Mouse (Mus musculus) liver, postnatal 0 days (tissue): Measurements from ENCODE around the gene Moap1. TPM values are rescaled to one million over a fixed set of nuclear protein-coding genes. Genes with fewer than 3 reads are reported as not detected.

ENCODE experiments used
- ATAC-seq: fragments of 200-750 bp; cut with Nextera tagmentation; 2 replicates; pipeline ENCODE4 v1.8.0; 2017; ENCODE audit warnings: mild to moderate bottlenecking, moderate library complexity
- DNase-seq: peaks from one replicate; pipeline ENCODE4 v3.0.0-alpha.2; 2016
- H3K27ac ChIP-seq: fragments of 300-500 bp; sonication (generic); 2 replicates; pipeline ENCODE4 v1.5.1; 2014; ENCODE audit warnings: antibody characterized with exemption, moderate library complexity, mild to moderate bottlenecking, low read depth
- H3K27me3 ChIP-seq: fragments of 300-500 bp; sonication (generic); 2 replicates; pipeline ENCODE4 v1.6.1; 2014; ENCODE audit warnings: low read length, control low read depth, mixed read lengths; ENCODE audit not compliant: insufficient read depth
- H3K36me3 ChIP-seq: fragments of 300-500 bp; sonication (generic); replicated peaks from 2 replicates; pipeline ENCODE4 v1.6.1; 2014; ENCODE audit warnings: mild to moderate bottlenecking, control low read depth, low read length, moderate library complexity, mixed read lengths; ENCODE audit not compliant: insufficient read depth
- H3K4me1 ChIP-seq: fragments of 300-500 bp; sonication (generic); 2 replicates; pipeline ENCODE4 v1.6.1; 2014; ENCODE audit warnings: antibody characterized with exemption, mild to moderate bottlenecking, control low read depth; ENCODE audit not compliant: insufficient read depth
- H3K4me2 ChIP-seq: fragments of 300-500 bp; sonication (generic); 2 replicates; pipeline ENCODE4 v1.6.1; 2014; ENCODE audit warnings: low read depth, mild to moderate bottlenecking, low read length, moderate library complexity, mixed read lengths
- H3K4me3 ChIP-seq: fragments of 300-500 bp; sonication (generic); 2 replicates; pipeline ENCODE4 v1.5.1; 2014; ENCODE audit warnings: low read depth, low read length
- H3K9ac ChIP-seq: fragments of 300-500 bp; sonication (generic); replicated peaks from 2 replicates; pipeline ENCODE4 v1.6.1; 2014; ENCODE audit warnings: mild to moderate bottlenecking, moderate library complexity
- H3K9me3 ChIP-seq: fragments of 300-500 bp; sonication (generic); 2 replicates; pipeline ENCODE4 v1.6.1; 2016; ENCODE audit warnings: mild to moderate bottlenecking, control low read depth, low read length, mixed read lengths
- CTCF ChIP-seq: sonication (generic); IDR thresholded peaks from 2 replicates; pipeline ENCODE4 v1.5.1; 2016; ENCODE audit warnings: antibody characterized with exemption, low read depth
- EP300 ChIP-seq: IDR thresholded peaks from 2 replicates; pipeline ENCODE4 v1.6.1; 2016; ENCODE audit warnings: antibody characterized with exemption, low read depth, mild to moderate bottlenecking
- WGBS: fragments of 180-500 bp; shearing (Covaris S2); extraction: QIAGEN DNeasy Blood & Tissue Kit; methylation state at CpG from one replicate; pipeline ENCODE4 v1.1.7; 2014; ENCODE audit not compliant: insufficient replicate concordance; 5-methylcytosine and 5-hydroxymethylcytosine counted together
- polyA plus RNA-seq: library from polyadenylated mRNA; unstranded; fragments of >200 nt; fragmentation: Nextera tagmentation; extraction: Ambion mirVana; gene quantifications from 2 replicates; pipeline ENCODE4 v1.2.1, GENCODE M21; 2015

Gene Moap1
- polyA plus RNA-seq, 1 experiment from 2014 or later, result 4.9 TPM

GRCm38 (mm10) chr12:102700453-102700852 is 43.0 kb downstream of the Moap1 start:
- no peak for DNase-seq
- WGBS, result 72% methylated on average over 12 of the region's 12 CpGs
- no peak overlapping the region for H3K4me2 ChIP-seq
- no peak overlapping the region for H3K9ac ChIP-seq
- no peaks in the 10 kb centered on the region for H3K27me3 ChIP-seq
- H3K36me3 ChIP-seq, result no peaks in the 10 kb centered on the region
- no peak overlapping the region for H3K4me3 ChIP-seq
- no peak for TF ChIP-seq EP300
- TF ChIP-seq CTCF, result no peak
- no peak for ATAC-seq
- peaks cover 70% of the 10 kb centered on the region for H3K4me1 ChIP-seq
- no peak overlapping the region for H3K27ac ChIP-seq
- no peaks in the 10 kb centered on the region for H3K9me3 ChIP-seq

DNA sequence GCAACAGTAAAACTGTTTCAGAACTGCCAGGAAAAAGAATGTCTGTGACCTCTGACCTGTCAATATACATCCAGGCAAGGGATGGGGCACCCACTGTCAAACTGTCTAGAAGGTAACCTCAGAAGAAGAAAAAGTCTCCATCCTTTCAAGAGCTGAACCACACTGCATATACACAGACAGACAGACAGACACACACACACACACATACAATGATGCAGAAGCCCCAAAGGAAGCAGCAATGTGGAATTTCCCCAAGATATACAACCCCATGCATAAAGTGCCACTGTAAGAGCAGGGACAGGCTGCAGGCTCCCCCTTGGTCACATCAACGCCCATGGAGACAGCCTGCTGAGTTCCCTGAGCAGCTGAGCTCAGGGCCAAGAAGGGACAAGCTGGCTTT is 44.3 kb downstream of the Moap1 start:
- H3K4me3 ChIP-seq, result no peak overlapping the region
- H3K4me1 ChIP-seq, result peaks cover 74% of the 10 kb centered on the region
- H3K36me3 ChIP-seq, result no peaks in the 10 kb centered on the region
- no peaks in the 10 kb centered on the region for H3K9me3 ChIP-seq
- no peak overlapping the region for H3K9ac ChIP-seq
- H3K27me3 ChIP-seq, result no peaks in the 10 kb centered on the region
- TF ChIP-seq CTCF, result no peak
- TF ChIP-seq EP300, result no peak
- no peak overlapping the region for H3K27ac ChIP-seq
- DNase-seq (no peak), ATAC-seq (no peak)
- no peak overlapping the region for H3K4me2 ChIP-seq
- WGBS, result 43% methylated on average over 1 of the region's 1 CpGs

GRCm38 (mm10) chr12:102698089-102698684 is 45.3 kb downstream of the Moap1 start:
- WGBS, result 57% methylated on average over 1 of the region's 1 CpGs
- H3K4me1 ChIP-seq, result peaks cover 65% of the 10 kb centered on the region
- DNase-seq (no peak), ATAC-seq (peak; percentile 41; the same call in 1 of the 2 replicates)
- no peaks in the 10 kb centered on the region for H3K36me3 ChIP-seq
- H3K27ac ChIP-seq, result peak overlapping the region; percentile 17; the same call in 1 of the 2 replicates
- H3K4me2 ChIP-seq, result no peak overlapping the region
- no peak overlapping the region for H3K4me3 ChIP-seq
- 0 out of 2 replicates have a peak overlapping the region, but pooled peaks have one; percentile 41 for H3K9ac ChIP-seq
- H3K9me3 ChIP-seq, result no peaks in the 10 kb centered on the region
- TF ChIP-seq CTCF, result no peak
- no peaks in the 10 kb centered on the region for H3K27me3 ChIP-seq

DNA sequence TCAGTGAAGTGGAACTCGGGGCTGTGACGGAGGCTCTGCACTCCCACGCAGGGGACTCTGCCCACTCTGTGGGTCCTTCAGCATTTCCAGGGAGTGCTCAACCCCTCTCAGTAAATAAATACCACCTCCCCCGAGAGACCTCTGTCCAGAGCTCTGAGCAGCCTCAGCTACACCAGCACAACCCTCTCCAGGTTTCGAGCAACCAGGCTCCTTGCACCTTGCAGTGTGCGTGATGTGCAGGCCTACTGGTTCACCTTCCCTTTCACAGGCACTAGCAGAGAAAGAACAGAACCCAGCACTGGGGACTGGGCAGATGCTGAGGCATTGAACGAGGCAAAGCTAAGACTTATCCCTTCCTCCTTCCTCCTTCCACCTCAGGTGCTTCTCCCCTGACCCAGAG is 46.1 kb downstream of the Moap1 start:
- ATAC-seq (no peak), DNase-seq (no peak)
- Histone ChIP-seq H3K36me3 (no peaks in the 10 kb centered on the region), H3K9ac (no peak overlapping the region), H3K9me3 (no peaks in the 10 kb centered on the region), H3K4me2 (no peak overlapping the region), H3K27ac (no peak overlapping the region), H3K27me3 (no peaks in the 10 kb centered on the region), H3K4me1 (peaks cover 63% of the 10 kb centered on the region), H3K4me3 (no peak overlapping the region)
- WGBS, result 65% methylated on average over 7 of the region's 7 CpGs
- no peak for TF ChIP-seq EP300
- TF ChIP-seq CTCF, result no peak

DNA sequence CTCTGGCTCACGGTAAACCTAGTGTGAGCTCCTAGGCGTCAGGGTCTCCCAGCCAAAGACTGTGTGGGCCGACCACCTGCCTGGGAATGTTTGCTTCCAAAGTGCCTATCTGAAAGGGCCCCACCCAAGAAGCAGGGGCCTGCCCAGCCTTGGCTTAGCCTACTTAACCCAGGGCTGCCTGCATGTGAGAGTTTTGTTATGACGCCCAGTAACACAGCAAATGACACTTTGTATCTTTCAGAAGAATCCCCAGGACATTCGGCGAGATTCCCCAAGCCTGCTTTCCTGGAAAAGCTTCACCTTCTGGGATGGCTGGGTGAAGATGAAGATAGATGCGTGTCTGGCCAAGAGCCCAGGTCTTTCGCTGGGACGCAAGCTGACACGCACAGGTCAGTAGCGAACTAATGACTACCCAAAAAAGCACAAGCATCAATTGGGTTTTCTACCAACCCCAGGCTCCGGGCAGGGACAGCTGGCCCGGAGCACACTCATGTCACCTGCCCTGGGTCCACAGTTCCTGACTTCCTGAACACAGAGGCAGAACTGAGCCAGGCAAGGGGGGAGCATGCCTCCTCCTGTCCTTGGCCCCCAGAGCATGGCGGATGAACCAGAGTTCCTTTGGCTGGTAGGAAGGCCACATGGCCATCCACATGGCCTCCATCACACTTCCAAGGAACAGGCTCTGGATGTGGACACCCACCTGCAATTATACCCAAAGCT is 46.7 kb downstream of the Moap1 start:
- Histone ChIP-seq H3K4me1 (peaks cover 63% of the 10 kb centered on the region), H3K4me2 (no peak overlapping the region), H3K27ac (no peak overlapping the region), H3K27me3 (no peaks in the 10 kb centered on the region), H3K9ac (no peak overlapping the region), H3K4me3 (no peak overlapping the region), H3K36me3 (no peaks in the 10 kb centered on the region), H3K9me3 (no peaks in the 10 kb centered on the region)
- DNase-seq, result no peak
- 78% methylated on average over 14 of the region's 14 CpGs for WGBS
- TF ChIP-seq EP300, result no peak
- TF ChIP-seq CTCF, result no peak
- ATAC-seq, result no peak

DNA sequence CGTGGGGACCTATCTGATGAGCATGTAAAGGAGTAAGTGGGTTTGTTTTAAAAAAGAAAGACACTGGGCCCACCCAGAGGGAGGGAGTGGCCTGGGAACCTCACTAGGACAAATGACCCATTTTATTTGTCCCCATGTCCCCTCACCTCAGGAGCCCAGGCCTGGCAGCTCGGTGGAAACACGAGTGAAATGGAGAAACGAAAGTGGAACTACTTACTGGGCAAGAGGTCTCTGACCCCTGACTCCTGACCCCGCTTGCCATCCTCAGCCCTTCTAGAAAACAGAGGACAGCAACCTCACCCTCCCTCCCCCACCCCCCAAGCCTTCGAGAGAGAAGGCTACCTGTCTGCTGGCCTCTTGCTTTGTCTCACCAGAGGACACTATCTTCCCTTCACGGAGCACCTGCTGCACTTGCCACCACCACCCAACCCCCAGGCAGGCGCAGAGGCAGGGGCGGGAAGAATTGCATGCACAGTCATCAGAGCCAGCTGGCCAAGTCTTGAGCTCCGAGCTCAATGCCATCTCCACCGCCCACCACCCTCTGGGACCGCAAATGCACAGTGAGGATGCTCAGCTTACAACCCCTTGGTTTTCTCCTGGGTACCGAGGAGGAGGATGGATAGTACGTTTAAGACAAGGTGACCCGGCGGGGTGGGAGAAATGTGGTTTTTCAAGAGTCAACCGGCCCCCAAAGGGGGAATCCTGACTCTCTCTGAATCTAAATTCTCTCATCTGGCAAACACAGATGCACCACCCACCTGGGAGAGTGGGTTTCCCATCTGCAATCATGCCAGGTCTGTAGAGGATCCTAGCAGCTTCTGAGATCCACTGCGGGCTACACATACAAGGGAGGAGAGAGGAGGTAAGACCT is 47.9 kb downstream of the Moap1 start:
- H3K9ac ChIP-seq, result no peak overlapping the region
- WGBS, result 69% methylated on average over 18 of the region's 18 CpGs
- peak overlapping the region; percentile 59 for H3K4me2 ChIP-seq

More for the DNA sequence above, 47.9 kb downstream of the Moap1 start:
- H3K4me3 ChIP-seq, result no peak overlapping the region
- ATAC-seq (no peak), DNase-seq (no peak)
- H3K9me3 ChIP-seq, result no peaks in the 10 kb centered on the region
- peaks cover 68% of the 10 kb centered on the region for H3K4me1 ChIP-seq
- H3K27me3 ChIP-seq, result no peaks in the 10 kb centered on the region
- H3K36me3 ChIP-seq, result no peaks in the 10 kb centered on the region
- TF ChIP-seq EP300 (no peak), CTCF (no peak)
- peak overlapping the region; percentile 55 for H3K27ac ChIP-seq

Other genes starting within 250 kb of the Moap1 start
- 0.45 and 0.83 TPM in 2 replicates for gene Chga, start 188.7 kb downstream of the Moap1 start, polyA plus RNA-seq
- 3.6 TPM in 2 replicates for gene Itpk1, start 38.7 kb downstream of the Moap1 start, polyA plus RNA-seq
- gene Tmem251, start 101 bp upstream of the Moap1 start, polyA plus RNA-seq, result 5.6 and 5.8 TPM in 2 replicates
- gene Gm28051, start 14.1 kb upstream of the Moap1 start, polyA plus RNA-seq, result not detected in 2 replicates
- gene Gon7, start 14.1 kb upstream of the Moap1 start, polyA plus RNA-seq, result 10.8 and 13.0 TPM in 2 replicates
- gene Ubr7, start 14.3 kb upstream of the Moap1 start, polyA plus RNA-seq, result 11.5 and 12.5 TPM in 2 replicates
- 5.2 and 5.4 TPM in 2 replicates for gene Gm20604, start 15.0 kb upstream of the Moap1 start, polyA plus RNA-seq
- 4.6 and 4.7 TPM in 2 replicates for gene Btbd7, start 134.8 kb upstream of the Moap1 start, polyA plus RNA-seq
- not detected in 2 replicates for gene Cox8c, start 155.7 kb upstream of the Moap1 start, polyA plus RNA-seq
- gene Unc79, start 205.2 kb upstream of the Moap1 start, polyA plus RNA-seq, result 0.01 TPM in 2 replicates